Mouse (Mus musculus) E14TG2a.4 (cell line): ENCODE data around the gene Gm14440.
"Not testable (repeated sequence)": the region's sequence is repeated elsewhere in the genome, so short reads cannot be mapped to it uniquely, and the experiment has no call there.

Experiments
- H3K27me3 ChIP-seq: 2 replicates; pipeline ENCODE4 v1.6.1; 2014; ENCODE audit warnings: low read length, control low read depth; ENCODE audit not compliant: insufficient read depth
- H3K36me3 ChIP-seq: 2 replicates; pipeline ENCODE4 v1.6.1; 2014; ENCODE audit warnings: low read length, control low read depth; ENCODE audit not compliant: insufficient read depth
- H3K4me1 ChIP-seq: replicated peaks from 2 replicates; pipeline ENCODE4 v1.6.1; 2014; ENCODE audit warnings: low read depth, low read length, control low read depth
- H3K4me3 ChIP-seq: replicated peaks from 2 replicates; pipeline ENCODE4 v1.5.1; 2014; ENCODE audit warnings: mild to moderate bottlenecking, low read length
- H3K9me3 ChIP-seq: 2 replicates; pipeline ENCODE4 v1.6.1; 2014; ENCODE audit warnings: low read length, control low read depth

The Gm14440 gene

GRCm38 (mm10) chr2:175274825-175275224 is at the start of gene Gm14440:
TSS of gene Gm14440 (plus strand) at chr2:175275125.
- H3K27me3 ChIP-seq, H3K4me3 ChIP-seq, H3K36me3 ChIP-seq, H3K9me3 ChIP-seq, H3K4me1 ChIP-seq: not testable (repeated sequence)
